ENCODE assay signal across 11 mouse cellular contexts in the genomic region with DNA sequence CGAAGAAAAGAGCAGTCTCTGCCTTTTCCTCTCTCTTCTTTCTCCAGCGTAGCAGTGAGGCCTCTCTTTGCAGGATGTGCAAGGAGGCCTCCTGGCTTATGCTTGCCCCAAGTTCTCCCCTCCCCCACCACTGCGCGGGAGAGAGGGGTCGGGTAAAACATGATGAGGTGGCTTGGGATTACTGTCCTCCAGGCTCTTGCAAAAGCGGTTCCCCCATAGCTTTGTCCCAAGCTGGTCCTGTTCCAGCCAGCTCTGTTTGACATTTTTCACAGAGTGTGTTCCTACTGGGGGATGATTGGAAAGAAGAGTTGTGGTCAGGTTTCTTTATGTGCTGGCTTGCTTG.
DNase-seq lines count a peak whose midpoint lies in the region; ATAC-seq lines count a peak whose summit lies in the region.
"Had no signal": no experiment of that assay in that cellular context is flagged by ENCODE, and none has a peak within 500 bp of the region (broad histone marks: within the 10 kb centered on the region; RNA-seq: fewer than 3 reads in every experiment).

No protein-coding gene starts in this region.

- H3K4me1 ChIP-seq in lung, embryonic 16.5 days (replicated peaks; ENCODE audit: control insufficient read depth, insufficient read depth, low read length): no peaks in the 10 kb centered on the region
- H3K4me1 ChIP-seq in forebrain, embryonic 12.5 days: peaks cover 19% of the 10 kb centered on the region
- peaks cover 5% of the 10 kb centered on the region; the same call in 1 of the 2 replicates for H3K4me1 ChIP-seq in limb, embryonic 12.5 days (replicated peaks)
- H3K4me1 ChIP-seq in neural tube, embryonic 14.5 days (ENCODE audit: control insufficient read depth, insufficient read depth, low read length): peaks cover 21% of the 10 kb centered on the region

- H3K9me3 ChIP-seq in lung, embryonic 16.5 days (ENCODE audit: control insufficient read depth, low read length): peaks cover 11% of the 10 kb centered on the region; the same call in 1 of the 2 replicates
- H3K9me3 ChIP-seq in forebrain, embryonic 12.5 days: peaks cover 3% of the 10 kb centered on the region; the same call in 1 of the 2 replicates
- peaks cover 15% of the 10 kb centered on the region for H3K9me3 ChIP-seq in limb, embryonic 12.5 days
- H3K9me3 ChIP-seq in neural tube, embryonic 14.5 days (ENCODE audit: control insufficient read depth, low read length): no peaks in the 10 kb centered on the region

- DNase-seq in lung, postnatal 14 days: no peak
- no peak for DNase-seq in heart, postnatal 4 days
- DNase-seq in testis, postnatal 14 days (ENCODE audit: low spot score): no peak
- DNase-seq in cerebellum, postnatal 25 days: no peak

- 26% methylated on average over 6 of the region's 6 CpGs for WGBS in lung, embryonic 16.5 days
- WGBS in forebrain, embryonic 12.5 days: 39% methylated on average over 6 of the region's 6 CpGs
- WGBS in limb, embryonic 12.5 days: 50% methylated on average over 6 of the region's 6 CpGs
- 18% methylated on average over 6 of the region's 6 CpGs for WGBS in neural tube, embryonic 14.5 days

- H3K9ac ChIP-seq in lung, embryonic 16.5 days (ENCODE audit: low read length): 0 out of 2 replicates have a peak overlapping the region, but pooled peaks have one; percentile 8
- no peak overlapping the region for H3K9ac ChIP-seq in forebrain, embryonic 12.5 days
- H3K9ac ChIP-seq in limb, embryonic 12.5 days (replicated peaks): no peak overlapping the region
- H3K9ac ChIP-seq in neural tube, embryonic 14.5 days (replicated peaks; ENCODE audit: low read depth, low read length): no peak overlapping the region
- H3K9ac ChIP-seq: liver, embryonic 14.5 days had no signal

- H3K27ac ChIP-seq in lung, embryonic 16.5 days (ENCODE audit: low read length): peak overlapping the region; percentile 28
- peak overlapping the region; percentile 83 for H3K27ac ChIP-seq in forebrain, embryonic 12.5 days
- peak overlapping the region; percentile 62 for H3K27ac ChIP-seq in limb, embryonic 12.5 days
- H3K27ac ChIP-seq in neural tube, embryonic 14.5 days (ENCODE audit: low read depth, low read length): peak overlapping the region; percentile 72
- H3K27ac ChIP-seq: liver, embryonic 14.5 days had no signal

- no peak overlapping the region for H3K4me2 ChIP-seq in lung, embryonic 16.5 days (ENCODE audit: low read depth, low read length)
- 0 out of 2 replicates have a peak overlapping the region, but pooled peaks have one; percentile 19 for H3K4me2 ChIP-seq in forebrain, embryonic 12.5 days
- no peak overlapping the region for H3K4me2 ChIP-seq in limb, embryonic 12.5 days
- H3K4me2 ChIP-seq in neural tube, embryonic 14.5 days (ENCODE audit: low read depth, low read length): no peak overlapping the region

- H3K4me3 ChIP-seq in lung, embryonic 16.5 days (ENCODE audit: low read length): no peak overlapping the region
- no peak overlapping the region for H3K4me3 ChIP-seq in forebrain, embryonic 12.5 days (replicated peaks)
- no peak overlapping the region for H3K4me3 ChIP-seq in limb, embryonic 12.5 days (replicated peaks)
- H3K4me3 ChIP-seq in neural tube, embryonic 14.5 days (ENCODE audit: low read depth, low read length): no peak overlapping the region
- H3K4me3 ChIP-seq: erythroblast, embryonic 14.5 days; myocyte had no signal

- H3K36me3 ChIP-seq in lung, embryonic 16.5 days (ENCODE audit: control insufficient read depth, insufficient read depth, low read length): peaks cover 6% of the 10 kb centered on the region; the same call in 1 of the 2 replicates
- no peaks in the 10 kb centered on the region for H3K36me3 ChIP-seq in forebrain, embryonic 12.5 days (replicated peaks)
- no peaks in the 10 kb centered on the region for H3K36me3 ChIP-seq in limb, embryonic 12.5 days
- H3K36me3 ChIP-seq in neural tube, embryonic 14.5 days (ENCODE audit: control insufficient read depth, insufficient read depth, low read length): no peaks in the 10 kb centered on the region

- ATAC-seq in lung, embryonic 16.5 days (ENCODE audit: low read depth): peak; percentile 89
- peak; percentile 70; the same call in 1 of the 2 replicates for ATAC-seq in forebrain, embryonic 12.5 days (ENCODE audit: low FRiP score)
- ATAC-seq in limb, embryonic 12.5 days (ENCODE audit: insufficient number of reproducible peaks, insufficient read depth, low FRiP score, low TSS enrichment, low read depth): no peak
- ATAC-seq in neural tube, embryonic 14.5 days (ENCODE audit: low read depth): 0 out of 2 replicates have a peak, but pooled peaks have one; percentile 8

- H3K27me3 ChIP-seq in lung, embryonic 16.5 days (ENCODE audit: control insufficient read depth, insufficient read depth, low read depth, low read length): no peaks in the 10 kb centered on the region
- no peaks in the 10 kb centered on the region for H3K27me3 ChIP-seq in forebrain, embryonic 12.5 days
- H3K27me3 ChIP-seq in limb, embryonic 12.5 days: no peaks in the 10 kb centered on the region
- H3K27me3 ChIP-seq in neural tube, embryonic 14.5 days (ENCODE audit: control insufficient read depth, insufficient read depth, low read length): no peaks in the 10 kb centered on the region

Comparison
In these comparisons a context has a peak if more than half of its experiments do, and no peak if none do; other contexts are left out.
1. H3K27ac ChIP-seq: peak in every context shown above with its lines; median percentile 83 in forebrain, embryonic 12.5 days; 72 in neural tube, embryonic 14.5 days; 62 in limb, embryonic 12.5 days; 28 in lung, embryonic 16.5 days.